Mouse (Mus musculus): ENCODE results near the gene Pla2g6.
A peak's percentile ranks its signal among the peaks of the same experiment; 100 is the strongest.

Pla2g6 gene

DNA sequence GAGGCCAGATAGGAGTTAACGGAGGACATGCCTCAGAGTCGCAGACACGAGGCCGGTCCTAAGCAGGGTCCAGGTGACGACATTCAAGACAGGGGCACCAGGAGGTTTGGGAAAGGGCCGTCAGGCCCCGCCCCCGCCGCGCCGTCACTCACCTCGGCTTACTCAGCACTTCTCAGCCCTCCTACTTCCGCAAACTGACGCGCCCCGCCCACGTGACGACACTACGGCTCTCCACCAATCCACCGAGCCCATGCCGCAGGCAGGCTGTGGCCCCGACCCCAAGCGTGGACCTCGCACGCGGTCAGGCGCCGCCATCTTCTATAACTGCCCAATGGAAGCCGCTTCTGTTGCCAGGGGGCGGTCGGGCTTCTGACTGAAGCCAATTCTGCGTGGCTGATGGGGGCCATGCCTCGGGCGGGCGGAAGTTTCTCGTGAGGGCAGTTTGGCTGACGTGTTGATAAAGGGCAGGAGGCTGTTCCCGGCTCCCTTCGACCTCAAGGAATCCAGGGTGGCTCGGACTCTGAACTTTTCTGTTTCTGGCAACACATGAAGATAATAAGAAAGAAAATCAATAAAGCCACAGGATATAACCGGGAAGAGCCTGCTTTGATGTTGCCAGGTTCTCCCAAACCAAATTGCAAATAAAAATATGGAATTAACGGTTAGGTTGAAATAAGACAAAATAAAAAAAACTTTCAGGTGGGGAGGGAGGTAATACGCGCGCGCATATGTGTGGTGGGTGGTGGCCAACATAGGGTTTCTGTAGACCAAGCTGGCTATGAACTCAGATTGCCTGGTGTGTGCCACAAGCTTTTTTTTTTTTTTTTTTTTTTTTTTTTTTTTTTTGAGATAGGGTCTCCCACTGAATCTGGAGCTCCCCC, at the start of gene Pla2g6:
TSS of gene Pla2g6 (minus strand) at position 333 of the 881 bp plus-strand sequence.
- peak; percentile 100 for DNase-seq (ENCODE audit: low read depth)

DNA sequence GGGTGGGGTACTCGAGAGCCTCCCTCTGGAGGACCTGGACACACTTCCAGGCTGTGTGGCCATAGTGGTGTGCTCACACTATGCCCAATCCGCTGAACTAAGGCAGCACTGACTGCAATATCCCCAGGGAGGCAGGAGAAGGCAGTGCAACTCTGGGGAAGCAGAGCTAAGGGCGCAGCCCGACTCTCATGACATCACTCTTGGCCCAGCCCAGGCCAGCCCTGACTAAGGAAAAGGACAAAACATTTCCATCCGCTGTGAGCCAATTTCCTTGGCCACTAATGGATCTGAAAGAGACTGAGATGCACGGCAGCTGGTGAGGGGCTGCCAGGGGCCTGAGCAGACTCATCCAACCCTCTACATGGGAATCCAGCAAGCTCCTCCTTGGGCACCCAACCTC, 49.5 kb upstream of the Pla2g6 start:
- DNase-seq (ENCODE audit: low read depth): peak; percentile 72

DNA sequence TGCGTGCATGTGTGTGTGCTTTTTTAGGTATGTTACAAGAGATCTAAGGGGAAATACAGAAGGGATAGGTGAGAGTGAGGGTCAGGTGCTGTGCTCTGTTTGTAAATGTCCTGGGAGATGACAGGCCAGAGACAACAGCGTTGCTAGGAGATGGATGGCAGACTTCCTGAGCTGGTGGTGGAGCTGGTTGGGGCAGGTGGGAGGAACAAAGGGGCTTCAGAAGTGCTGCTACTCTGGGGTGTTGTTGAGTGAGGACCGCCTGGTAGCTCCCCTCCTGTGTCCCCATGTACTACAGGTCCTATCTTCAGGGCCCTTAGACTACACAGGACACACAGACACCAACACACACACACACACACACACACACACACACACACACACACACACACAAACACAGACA, 46.6 kb upstream of the Pla2g6 start:
- no peak for DNase-seq (ENCODE audit: low read depth)

DNA sequence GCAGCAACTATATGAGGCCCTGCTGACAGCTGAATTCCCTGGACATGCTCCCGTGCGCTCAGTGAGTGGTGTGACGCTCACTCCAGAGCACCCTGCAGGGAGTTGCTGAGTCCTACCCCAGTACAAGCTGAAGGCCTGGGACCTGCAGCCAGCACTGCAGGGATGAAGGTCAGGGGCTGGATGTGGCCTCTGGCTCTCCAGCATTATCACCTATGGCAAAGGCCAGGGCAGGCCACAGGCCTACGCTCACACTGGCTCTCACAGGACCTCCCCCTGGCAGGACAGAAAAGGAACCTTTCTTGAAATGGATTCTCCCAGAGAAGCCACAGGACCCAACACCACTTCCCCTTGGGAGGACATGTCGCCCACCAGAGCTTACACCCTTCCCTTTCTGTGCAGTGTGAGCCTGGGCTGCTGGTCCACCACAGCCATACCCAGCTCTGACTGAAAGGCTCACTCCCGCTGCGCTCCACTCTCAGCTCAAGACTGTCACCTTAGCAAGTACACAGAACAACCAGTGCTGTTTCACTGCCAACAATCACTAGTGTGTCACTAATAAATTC, 42.2 kb upstream of the Pla2g6 start:
- no peak for DNase-seq (ENCODE audit: low read depth)

DNA sequence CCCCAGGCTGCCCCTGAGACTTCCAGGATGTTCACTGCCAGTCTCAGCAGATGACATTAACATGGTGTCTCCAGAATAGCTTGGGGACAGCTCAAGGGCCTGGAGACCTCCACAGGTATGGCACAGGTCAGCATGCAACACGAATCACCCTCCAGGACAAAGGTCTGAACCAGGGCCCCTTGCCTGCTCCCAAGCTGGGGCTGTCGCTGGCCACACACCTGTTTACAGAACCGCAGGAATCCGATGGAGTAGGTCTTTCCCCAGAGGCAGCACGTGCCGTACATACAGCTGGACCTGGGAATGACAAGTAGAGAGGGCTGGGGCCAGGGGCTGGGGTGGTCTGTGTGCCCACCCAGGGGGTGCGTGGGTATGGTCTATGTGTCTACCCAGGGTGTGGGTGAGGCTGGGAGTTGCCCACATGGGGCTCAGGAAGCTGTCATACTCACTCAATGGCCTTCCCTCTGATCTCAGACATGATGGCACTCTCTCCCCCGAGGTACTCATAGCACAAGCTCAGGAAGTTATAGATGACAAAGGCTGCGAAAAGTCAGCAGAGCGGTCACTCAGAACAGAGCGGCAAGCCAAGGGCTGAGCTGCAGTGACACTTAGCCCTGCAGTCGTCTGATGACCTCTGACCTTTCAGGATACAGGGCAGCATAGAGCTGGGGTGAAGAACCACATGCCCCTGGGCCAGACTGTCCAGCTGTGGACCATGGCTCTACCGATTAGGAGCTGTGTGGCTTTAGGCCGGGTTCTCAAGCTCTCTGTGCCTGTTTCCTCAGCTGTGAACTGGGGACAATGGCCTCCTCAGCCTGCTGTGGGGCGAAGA, 41.5 kb upstream of the Pla2g6 start:
- DNase-seq (ENCODE audit: low read depth): no peak

DNA sequence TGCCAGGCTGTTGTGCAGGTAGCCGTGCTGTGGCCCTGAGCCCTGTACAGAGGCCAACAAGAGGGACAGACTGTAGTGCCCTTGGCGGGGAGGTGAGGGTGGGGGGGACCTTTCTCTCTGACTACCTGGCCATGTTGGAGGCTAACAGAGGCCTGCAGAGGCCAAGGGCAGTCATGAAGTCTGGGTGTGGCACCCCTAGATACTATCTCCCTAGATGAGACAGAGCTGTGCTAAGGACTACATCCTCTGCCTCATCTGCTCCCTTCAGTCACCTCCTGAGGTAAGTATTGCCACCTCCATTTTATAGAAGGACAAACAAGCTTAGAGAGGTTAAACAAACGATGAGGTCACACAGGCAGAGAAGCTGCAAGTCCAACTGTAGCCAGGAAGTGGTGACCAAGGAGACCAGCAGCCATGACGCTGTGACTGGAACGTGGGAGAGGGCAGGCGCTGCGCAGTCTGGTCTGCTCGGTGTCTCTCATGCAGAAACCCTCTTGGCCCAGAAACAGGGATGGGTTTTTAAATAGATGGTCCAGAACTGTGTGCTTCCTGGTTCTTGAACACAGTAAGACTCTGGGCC, 40.8 kb upstream of the Pla2g6 start:
- DNase-seq (ENCODE audit: low read depth): no peak

DNA sequence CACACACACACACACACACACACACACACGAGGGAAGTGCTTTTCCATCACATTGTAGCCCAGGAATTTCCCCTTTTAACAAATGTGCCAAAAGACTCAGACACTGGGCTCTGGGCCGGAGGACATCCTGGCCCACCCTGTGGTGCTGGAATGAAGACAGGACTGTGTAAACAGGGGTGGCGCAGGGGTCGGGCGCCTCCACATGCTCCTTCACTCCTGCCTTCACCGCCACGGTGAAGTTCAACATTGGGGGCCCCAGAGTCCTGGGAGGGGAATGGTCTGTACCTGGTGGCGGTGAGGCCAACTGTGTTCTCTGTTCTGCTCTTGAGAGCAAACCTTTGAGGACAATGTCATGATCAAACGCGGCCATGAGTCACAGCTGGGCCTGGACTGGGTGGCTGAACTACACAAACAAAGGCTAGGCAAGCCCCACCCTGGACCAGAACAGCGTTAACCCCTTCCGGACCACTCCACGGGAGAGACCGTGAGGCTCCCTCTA, 40.2 kb upstream of the Pla2g6 start:
- peak; percentile 25 for DNase-seq (ENCODE audit: low read depth)

DNA sequence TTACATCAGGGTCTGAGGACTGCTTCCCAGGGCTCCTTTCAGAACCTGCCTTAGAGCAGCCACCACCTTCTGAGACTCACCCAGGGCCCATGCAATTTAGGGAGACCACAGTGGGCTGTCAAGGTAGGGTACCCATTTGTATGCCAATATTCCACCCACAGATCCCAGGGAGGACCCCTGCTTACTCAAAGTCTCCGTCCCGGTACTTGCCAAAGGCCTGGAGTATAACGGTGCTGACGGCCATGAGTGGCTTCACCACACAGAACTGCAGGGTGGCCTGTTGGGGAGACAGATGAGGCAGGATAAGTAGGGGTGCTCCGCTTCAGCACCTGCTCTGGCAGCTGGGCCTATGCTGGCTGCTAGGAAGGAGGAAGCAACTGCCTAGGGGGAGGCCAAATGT, 38.2 kb upstream of the Pla2g6 start:
- no peak for DNase-seq (ENCODE audit: low read depth)

DNA sequence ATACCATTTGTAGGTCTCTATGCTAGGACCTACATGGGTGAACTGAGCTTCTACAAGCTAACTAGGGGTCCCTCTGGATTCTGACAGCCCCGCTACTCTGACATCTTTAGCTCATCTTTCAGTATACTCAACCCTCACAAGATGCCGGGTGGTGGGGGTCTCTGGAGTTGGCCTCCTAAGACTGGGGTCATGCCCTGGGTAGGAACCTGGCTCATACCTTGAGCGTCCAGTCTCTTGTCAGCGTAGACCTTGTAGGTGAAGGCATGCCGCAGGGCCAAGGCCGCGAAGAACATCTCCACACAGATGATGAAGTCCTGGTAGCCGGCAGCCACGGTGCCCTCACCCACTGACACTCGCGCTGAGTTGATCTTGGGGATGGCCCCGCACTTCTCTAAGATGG, 36.9 kb upstream of the Pla2g6 start:
- no peak for DNase-seq (ENCODE audit: low read depth)

DNA sequence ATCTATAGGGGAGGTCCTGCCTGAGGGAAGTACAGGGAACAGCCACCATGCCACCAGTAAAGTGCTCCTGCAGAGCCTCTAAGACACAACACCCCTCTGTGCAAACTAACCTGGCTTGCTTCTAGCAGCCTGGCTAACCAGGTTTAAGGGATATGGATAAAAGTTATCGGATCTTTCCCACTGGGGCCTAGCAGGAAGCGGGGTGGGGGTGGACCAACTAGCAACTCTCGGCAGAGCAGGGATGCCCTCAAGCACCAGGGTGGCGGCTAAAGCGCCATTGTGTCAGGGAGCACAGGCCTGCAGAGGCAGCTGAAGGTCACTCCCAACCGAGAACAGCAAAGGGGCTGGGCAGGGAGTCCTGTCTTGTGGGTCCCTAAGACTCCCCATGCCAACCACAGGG, 35.9 kb upstream of the Pla2g6 start:
- DNase-seq (ENCODE audit: low read depth): no peak

DNA sequence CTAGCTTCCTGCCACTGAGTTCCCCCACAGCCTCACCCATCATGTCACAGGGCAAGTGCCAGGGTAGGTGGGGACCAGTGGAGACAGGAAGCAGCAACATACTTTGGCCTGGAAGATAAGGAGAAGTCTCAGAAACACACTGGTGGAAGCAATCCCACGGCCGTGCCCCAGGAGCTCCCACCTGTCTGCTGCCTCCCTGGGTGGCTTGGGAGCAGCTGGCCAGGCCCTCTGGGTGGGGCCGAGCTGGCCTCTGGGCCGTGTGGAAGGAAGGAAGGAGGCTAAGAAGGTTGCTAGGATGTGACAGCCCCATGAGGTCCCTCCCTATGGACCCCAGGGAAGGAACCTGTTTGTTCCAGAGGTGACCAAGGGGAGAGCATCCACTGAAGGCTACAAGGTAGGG, 32.8 kb upstream of the Pla2g6 start:
- DNase-seq (ENCODE audit: low read depth): no peak

DNA sequence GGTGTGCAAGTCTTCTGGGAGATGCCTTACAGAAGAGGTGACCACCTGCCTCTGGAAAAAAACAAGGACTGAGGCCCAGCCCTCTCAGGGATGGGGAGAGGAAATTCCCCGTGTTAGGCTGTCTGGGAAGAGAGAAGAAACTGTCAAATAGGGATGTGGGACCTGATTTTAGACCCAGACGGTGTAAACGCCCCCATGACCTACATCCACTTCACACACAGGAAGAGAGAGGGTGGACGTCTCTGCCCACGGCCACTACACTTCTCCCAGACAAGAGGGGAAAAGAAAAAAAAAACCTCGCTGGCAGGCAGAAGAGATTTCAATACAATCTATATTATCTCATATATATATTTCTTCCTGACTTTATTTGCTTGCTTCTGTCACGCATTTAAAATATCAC, 32.2 kb upstream of the Pla2g6 start:
- no peak for DNase-seq (ENCODE audit: low read depth)

DNA sequence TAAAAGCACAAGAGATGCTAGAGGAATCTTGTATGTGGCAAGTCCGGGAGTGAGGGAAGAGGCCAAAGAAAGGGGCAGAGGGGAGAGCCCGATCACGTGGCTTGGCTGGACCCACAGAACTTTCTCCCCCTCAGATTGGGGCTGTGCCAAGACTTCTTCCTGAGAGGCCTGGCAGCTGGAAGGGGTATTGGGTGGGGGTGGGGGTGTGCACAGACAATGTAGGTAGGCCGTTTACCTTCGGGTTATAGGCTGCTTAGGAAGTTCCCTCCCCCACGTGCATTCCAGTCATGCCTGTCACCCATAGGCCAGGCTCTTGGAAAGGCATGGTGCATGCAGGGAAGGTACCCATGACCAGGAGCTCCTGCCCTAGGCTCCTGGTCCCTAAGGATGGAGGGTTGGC, 31.8 kb upstream of the Pla2g6 start:
- DNase-seq (ENCODE audit: low read depth): peak; percentile 67

DNA sequence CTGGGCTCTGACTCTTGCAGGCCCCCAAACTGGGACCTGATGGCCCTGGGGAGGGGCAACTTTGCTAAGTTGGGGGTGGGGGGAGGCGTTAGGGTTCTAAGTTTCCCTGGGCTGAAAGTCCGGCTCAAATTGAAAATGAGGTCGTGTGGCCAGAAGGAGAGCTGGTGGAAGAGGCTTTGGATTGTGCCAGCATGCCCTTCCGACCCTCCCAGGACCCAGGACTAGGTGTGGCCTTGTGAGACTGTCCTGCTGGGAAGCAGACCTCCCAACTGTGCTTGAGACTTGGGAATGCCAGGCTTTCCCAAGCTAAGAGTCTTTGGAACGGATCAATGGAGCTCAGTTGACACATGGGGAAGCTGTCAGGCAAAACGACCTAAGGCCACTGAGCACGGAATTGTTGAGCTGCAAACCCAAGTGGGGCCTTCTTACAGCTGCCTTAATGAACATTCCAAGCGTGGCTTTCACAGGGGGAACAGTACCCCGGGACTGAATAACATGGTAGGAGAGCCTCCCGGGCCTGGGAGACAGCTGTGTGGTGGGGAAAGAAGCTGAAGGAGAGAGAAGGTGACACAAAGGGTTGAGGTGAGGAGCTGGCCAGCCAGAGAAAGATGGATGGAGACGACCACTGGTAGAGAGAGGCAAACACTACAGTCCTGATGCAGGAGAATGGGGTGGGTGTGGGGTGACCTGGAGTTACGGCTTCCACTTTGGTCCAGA, 29.9 kb upstream of the Pla2g6 start:
- no peak for DNase-seq (ENCODE audit: low read depth)

DNA sequence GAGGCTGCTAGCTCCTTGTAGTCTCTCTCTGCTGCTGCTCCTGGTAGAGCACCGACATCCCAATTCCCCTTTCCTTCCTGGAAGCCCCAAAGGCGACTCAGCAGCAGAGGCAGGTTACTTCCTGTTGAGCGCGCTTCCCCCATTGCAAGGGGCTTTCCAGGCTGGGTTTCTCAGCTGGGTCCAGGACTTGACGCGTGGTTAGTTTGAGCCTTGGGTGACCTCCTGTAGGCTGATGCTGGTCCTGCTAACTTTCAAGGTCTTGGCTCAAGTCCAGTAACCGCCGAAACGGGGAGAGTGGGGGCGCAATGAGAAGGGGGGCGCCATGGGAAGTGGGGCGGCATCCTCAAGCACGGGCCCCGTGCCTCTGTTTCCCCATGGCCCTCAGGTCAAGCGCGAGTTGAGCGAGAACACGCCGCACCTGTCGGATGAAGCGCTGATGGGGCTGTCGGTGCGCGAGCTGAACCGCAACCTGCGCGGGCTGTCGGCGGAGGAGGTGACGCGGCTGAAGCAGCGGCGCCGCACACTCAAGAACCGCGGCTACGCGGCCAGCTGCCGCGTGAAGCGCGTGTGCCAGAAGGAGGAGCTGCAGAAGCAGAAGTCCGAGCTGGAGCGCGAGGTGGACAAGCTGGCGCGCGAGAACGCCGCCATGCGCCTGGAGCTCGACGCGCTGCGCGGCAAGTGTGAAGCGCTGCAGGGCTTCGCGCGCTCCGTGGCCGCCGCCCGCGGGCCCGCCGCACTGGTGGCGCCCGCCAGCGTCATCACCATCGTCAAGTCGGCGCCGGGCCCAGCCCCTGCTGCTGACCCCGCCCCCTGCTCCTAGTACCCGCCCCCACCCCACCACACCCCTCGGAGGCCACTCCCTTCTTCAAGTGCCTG, 29.1 kb upstream of the Pla2g6 start:
- no peak for DNase-seq (ENCODE audit: low read depth)

DNA sequence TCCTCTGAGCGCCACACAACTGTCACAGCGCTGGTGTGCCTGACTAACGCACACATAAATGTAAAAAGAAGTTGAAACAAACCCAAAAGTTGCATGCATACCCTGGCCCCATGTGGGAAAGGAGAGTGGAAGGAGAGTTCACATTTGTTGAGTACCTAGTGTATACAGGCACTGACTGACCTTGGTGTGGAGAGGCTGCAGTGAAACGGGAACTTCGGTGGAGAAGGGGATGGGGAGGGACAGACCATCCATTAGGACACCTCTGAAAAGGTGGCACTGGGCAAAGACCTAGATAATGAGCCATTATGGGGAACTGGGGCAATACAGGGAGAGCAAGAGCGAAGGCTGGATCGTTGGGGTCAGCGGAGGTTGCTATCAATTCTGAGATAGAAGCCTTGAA, 28.3 kb upstream of the Pla2g6 start:
- DNase-seq (ENCODE audit: low read depth): no peak

DNA sequence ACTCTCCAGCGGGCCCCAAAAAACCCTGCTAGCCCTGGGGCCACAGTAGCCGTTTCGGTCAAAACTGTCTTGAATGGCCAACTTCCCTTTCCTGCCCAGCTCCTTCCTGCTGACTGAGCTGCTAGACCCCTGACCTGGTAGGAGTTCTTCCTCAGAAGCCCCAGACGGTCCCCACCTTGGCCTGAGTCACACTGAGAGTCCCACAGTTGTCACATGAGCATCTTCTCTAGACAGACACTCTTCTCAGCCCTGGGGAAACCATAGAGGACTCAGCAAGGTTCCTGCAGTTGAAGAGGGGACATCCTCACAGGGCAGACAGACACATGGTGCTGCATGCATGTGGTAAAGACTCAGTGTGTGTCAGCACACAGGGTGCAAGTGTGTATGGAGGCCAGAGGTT, 26.4 kb upstream of the Pla2g6 start:
- DNase-seq (ENCODE audit: low read depth): no peak

DNA sequence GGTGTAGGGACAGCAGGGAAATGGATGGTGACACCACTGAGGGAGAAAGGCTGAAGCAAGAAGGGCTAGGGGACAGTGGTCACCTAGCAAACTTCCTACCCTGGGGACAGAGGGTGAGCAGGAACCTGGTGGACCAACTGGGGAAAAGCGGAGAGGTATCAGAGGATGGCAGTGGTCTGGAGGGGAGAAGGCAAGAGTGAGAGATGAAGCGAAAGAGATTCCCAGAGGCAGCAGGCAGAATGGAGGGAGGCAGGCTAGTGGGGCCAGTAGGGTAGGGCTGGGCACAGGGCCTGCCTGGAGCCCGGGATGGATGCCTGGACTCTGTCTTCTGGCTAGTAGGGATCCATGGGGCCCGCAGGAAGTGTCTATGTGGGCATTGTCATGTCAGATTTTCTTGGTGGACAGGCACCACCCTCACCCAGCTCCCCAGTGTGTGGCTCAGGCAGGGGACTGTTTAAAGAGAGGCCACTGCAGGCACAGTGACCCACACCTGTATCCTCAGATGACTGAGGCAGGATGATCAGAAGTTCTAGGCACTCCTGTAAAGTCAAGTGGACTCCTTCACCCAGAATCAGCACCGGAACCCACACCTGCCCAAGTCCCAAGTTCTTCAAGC, 25.6 kb upstream of the Pla2g6 start:
- no peak for DNase-seq (ENCODE audit: low read depth)

DNA sequence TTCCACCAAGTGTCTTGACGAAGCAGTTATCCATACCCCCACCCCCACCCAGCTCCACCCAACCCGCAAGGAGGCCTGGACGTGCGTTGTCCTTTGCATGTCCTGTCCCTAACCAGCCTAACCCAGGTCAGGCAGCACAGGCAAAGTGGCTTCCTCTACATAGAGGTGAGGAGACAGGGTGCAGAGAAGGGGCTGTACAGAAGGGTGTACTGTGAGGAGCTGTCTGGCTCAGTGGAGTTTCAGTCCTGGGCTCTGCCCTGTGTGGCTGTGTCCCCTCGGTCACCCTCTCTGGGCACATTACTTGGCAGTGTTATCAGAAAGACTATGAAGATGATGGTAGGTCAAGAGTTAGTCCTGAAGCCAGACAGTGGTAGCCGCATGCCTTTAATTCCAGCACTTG, 24.3 kb upstream of the Pla2g6 start:
- no peak for DNase-seq (ENCODE audit: low read depth)

DNA sequence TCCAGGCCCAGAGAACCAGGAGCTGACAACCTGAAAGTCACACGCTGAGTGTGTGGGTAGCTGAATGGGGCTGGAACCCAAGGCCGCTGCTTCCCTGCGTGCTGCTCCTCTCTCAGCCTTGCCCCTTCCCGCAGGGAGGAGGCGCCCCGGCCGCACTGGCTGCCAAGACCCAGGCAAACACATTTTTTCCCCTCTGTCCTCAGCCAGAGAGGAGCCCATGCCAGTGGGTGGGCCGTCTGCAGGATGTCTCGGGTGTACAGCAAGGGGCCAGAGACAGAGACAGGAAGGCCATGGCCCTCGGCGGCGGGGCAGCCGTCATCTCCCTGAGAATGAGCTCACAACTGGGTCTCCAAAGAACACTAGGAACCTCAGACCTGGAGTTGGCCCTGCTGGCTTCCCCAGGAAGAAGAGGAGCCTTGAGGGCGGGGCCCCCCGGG, 23.2 kb upstream of the Pla2g6 start:
- no peak for DNase-seq (ENCODE audit: low read depth)
